Mouse (Mus musculus): ENCODE results near the gene Mex3d. TPM values are rescaled to one million over a fixed set of nuclear protein-coding genes. Genes with fewer than 3 reads are reported as not detected.

Gene Mex3d
- total and polyA plus RNA-seq, 2 experiments from 2014 or later, result 2.9 to 20.0 TPM

DNA sequence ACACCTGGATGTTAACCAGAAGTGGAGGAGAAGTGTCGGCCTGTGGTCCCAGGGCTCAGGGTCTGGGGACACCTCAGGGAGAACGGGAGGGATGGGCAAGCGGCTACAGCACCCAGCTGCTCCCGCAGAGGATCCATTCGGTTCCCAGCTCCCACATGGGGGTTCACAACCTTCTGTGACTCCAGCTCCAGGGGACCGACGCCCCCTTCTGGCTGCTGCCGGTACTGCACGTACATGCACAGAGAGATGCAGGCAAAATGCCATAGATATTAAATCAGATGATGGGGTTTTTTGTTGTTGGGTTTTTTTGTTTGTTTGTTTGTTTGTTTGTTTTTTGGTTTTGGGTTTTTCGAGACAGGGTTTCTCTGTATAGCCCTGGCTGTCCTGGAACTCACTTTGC is 9.7 kb downstream of the Mex3d start:
- H3K27me3 ChIP-seq (ENCODE audit: control insufficient read depth, insufficient read depth, low read length), result 0 out of 2 replicates have a peak, but pooled peaks cover 5% of the 10 kb centered on the region
- DNase-seq (ENCODE audit: low spot score) (no peak), ATAC-seq (ENCODE audit: insufficient read depth, low read depth) (no peak)
- no peak for TF ChIP-seq EP300 (IDR thresholded peaks at IDR 0.05; ENCODE audit: low read depth)
- peak; percentile 43 for TF ChIP-seq CTCF (IDR thresholded peaks at IDR 0.05; ENCODE audit: low read depth)
- H3K27ac ChIP-seq (ENCODE audit: low read depth), result no peak overlapping the region
- peaks cover 29% of the 10 kb centered on the region for H3K36me3 ChIP-seq (replicated peaks; ENCODE audit: control insufficient read depth, insufficient read depth, low read length)
- H3K9me3 ChIP-seq (replicated peaks; ENCODE audit: control insufficient read depth, low read length), result no peaks in the 10 kb centered on the region
- H3K4me2 ChIP-seq (ENCODE audit: low read depth, low read length), result no peak overlapping the region
- 40% methylated on average over 10 of the region's 10 CpGs for WGBS
- H3K4me1 ChIP-seq (ENCODE audit: control insufficient read depth, insufficient read depth), result no peaks in the 10 kb centered on the region
- H3K4me3 ChIP-seq (ENCODE audit: low read depth, low read length), result no peak overlapping the region
- no peak overlapping the region for H3K9ac ChIP-seq (replicated peaks; ENCODE audit: low read depth, low read length)

DNA sequence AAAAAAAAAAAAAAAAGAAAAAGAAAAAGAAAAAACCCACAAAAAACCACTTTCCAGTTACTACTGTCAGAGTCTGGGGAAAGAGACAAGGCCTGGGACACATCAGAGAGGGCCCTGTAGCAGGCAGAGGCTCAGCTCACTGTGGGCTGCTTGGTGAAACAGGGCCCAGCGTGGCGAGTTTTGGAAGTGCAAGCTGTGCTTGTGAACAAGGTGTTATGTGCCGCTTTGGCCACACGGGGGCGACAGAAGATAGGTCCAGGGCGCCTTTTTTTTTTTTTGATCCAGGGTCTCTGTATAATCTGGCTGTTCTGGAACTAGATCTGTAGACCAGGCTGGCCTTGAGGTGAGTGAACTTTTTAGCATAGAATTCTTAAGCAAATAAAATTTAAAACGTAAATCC is 11.3 kb downstream of the Mex3d start:
- ATAC-seq (ENCODE audit: insufficient read depth, low read depth) (peak; percentile 64; the same call in 1 of the 2 replicates), DNase-seq (ENCODE audit: low spot score) (peak; percentile 83)
- Histone ChIP-seq H3K27me3 (ENCODE audit: control insufficient read depth, insufficient read depth, low read length) (0 out of 2 replicates have a peak, but pooled peaks cover 5% of the 10 kb centered on the region), H3K4me1 (ENCODE audit: control insufficient read depth, insufficient read depth) (no peaks in the 10 kb centered on the region), H3K9ac (replicated peaks; ENCODE audit: low read depth, low read length) (no peak overlapping the region), H3K9me3 (replicated peaks; ENCODE audit: control insufficient read depth, low read length) (no peaks in the 10 kb centered on the region), H3K4me3 (ENCODE audit: low read depth, low read length) (no peak overlapping the region), H3K36me3 (replicated peaks; ENCODE audit: control insufficient read depth, insufficient read depth, low read length) (peaks cover 13% of the 10 kb centered on the region), H3K27ac (ENCODE audit: low read depth) (no peak overlapping the region), H3K4me2 (ENCODE audit: low read depth, low read length) (no peak overlapping the region)
- WGBS, result 3% methylated on average over 7 of the region's 7 CpGs
- TF ChIP-seq CTCF (IDR thresholded peaks at IDR 0.05; ENCODE audit: low read depth) (peak; percentile 91), EP300 (IDR thresholded peaks at IDR 0.05; ENCODE audit: low read depth) (no peak)

DNA sequence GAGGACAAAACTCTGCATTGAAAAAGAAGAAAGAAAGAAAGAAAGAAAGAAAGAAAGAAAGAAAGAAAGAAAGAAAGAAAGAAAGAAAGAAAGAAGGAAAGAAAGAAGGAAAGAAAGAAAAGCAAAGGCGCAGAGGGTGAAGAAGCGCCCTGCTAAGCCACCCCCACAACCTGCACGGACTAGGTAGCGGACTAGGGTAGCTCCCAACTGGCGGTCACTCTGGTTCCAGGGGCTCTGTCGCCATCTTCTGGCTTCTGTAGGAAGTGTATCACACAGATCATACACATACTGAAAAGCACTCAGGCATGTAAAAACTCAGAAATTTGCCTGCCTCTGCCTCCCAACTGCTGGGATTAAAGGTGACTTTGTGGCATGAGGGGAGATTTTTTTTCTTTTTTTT is 13.4 kb downstream of the Mex3d start:
- no peak for TF ChIP-seq EP300 (IDR thresholded peaks at IDR 0.05; ENCODE audit: low read depth)
- peak; percentile 62 for TF ChIP-seq CTCF (IDR thresholded peaks at IDR 0.05; ENCODE audit: low read depth)
- Histone ChIP-seq H3K9me3 (replicated peaks; ENCODE audit: control insufficient read depth, low read length) (no peaks in the 10 kb centered on the region), H3K4me1 (ENCODE audit: control insufficient read depth, insufficient read depth) (no peaks in the 10 kb centered on the region), H3K36me3 (replicated peaks; ENCODE audit: control insufficient read depth, insufficient read depth, low read length) (no peaks in the 10 kb centered on the region), H3K4me2 (ENCODE audit: low read depth, low read length) (no peak overlapping the region), H3K27ac (ENCODE audit: low read depth) (no peak overlapping the region), H3K4me3 (ENCODE audit: low read depth, low read length) (no peak overlapping the region), H3K27me3 (ENCODE audit: control insufficient read depth, insufficient read depth, low read length) (0 out of 2 replicates have a peak, but pooled peaks cover 5% of the 10 kb centered on the region), H3K9ac (replicated peaks; ENCODE audit: low read depth, low read length) (no peak overlapping the region)
- no peak; the same call in 1 of the 2 replicates for ATAC-seq (ENCODE audit: insufficient read depth, low read depth)
- no peak for DNase-seq (ENCODE audit: low spot score)
- WGBS, result 20% methylated on average over 6 of the region's 6 CpGs

DNA sequence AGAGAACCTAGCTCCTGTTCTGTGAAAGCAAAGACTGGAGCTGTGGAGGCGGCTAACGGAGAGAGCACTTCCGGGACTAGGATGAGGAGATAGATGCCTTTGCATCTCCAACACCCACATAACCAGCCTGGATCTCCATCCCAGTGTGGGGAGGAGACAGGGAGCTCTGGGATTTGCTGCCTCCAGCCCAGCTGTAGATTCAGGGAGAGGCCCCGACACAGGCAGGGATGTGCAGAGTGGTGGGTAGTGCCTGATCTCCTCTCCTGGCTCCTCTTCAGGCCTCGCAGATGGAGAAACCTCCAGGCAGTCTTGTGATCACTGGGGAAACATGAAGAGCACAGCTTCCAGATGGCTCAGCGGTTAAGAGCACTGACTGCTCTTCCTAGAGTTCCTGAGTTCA is 14.8 kb downstream of the Mex3d start:
- no peak overlapping the region for H3K4me2 ChIP-seq (ENCODE audit: low read depth, low read length)
- no peak for TF ChIP-seq EP300 (IDR thresholded peaks at IDR 0.05; ENCODE audit: low read depth)
- TF ChIP-seq CTCF (IDR thresholded peaks at IDR 0.05; ENCODE audit: low read depth), result no peak
- DNase-seq (ENCODE audit: low spot score) (no peak), ATAC-seq (ENCODE audit: insufficient read depth, low read depth) (no peak)
- H3K4me1 ChIP-seq (ENCODE audit: control insufficient read depth, insufficient read depth), result no peaks in the 10 kb centered on the region
- WGBS, result 70% methylated on average over 6 of the region's 6 CpGs
- no peaks in the 10 kb centered on the region for H3K36me3 ChIP-seq (replicated peaks; ENCODE audit: control insufficient read depth, insufficient read depth, low read length)
- H3K27me3 ChIP-seq (ENCODE audit: control insufficient read depth, insufficient read depth, low read length), result 0 out of 2 replicates have a peak, but pooled peaks cover 8% of the 10 kb centered on the region
- no peak overlapping the region for H3K27ac ChIP-seq (ENCODE audit: low read depth)
- H3K9me3 ChIP-seq (replicated peaks; ENCODE audit: control insufficient read depth, low read length), result no peaks in the 10 kb centered on the region
- H3K9ac ChIP-seq (replicated peaks; ENCODE audit: low read depth, low read length), result no peak overlapping the region
- H3K4me3 ChIP-seq (ENCODE audit: low read depth, low read length), result no peak overlapping the region

DNA sequence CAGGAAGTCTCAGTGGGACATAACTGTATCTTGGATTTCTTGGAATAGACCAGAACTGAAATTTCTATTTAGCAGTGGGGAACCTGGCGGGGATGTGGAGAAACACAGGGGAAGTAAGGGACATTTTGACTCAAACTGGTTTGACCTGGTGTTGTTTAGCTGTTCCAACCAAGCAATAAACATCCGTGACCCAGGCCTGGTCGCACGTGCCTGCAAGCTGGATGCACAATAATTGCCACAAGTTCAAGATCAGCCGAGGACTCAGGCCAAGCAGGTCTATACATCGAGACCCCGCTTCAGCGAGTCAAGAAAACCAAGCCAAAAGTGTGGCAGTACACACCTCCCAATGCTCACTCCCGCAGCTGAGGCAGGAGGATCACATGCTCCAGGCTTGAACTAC is 15.5 kb downstream of the Mex3d start:
- Histone ChIP-seq H3K36me3 (replicated peaks; ENCODE audit: control insufficient read depth, insufficient read depth, low read length) (no peaks in the 10 kb centered on the region), H3K4me3 (ENCODE audit: low read depth, low read length) (no peak overlapping the region), H3K27ac (ENCODE audit: low read depth) (no peak overlapping the region), H3K4me2 (ENCODE audit: low read depth, low read length) (no peak overlapping the region), H3K27me3 (ENCODE audit: control insufficient read depth, insufficient read depth, low read length) (0 out of 2 replicates have a peak, but pooled peaks cover 8% of the 10 kb centered on the region), H3K9ac (replicated peaks; ENCODE audit: low read depth, low read length) (no peak overlapping the region), H3K4me1 (ENCODE audit: control insufficient read depth, insufficient read depth) (no peaks in the 10 kb centered on the region), H3K9me3 (replicated peaks; ENCODE audit: control insufficient read depth, low read length) (no peaks in the 10 kb centered on the region)
- no peak for DNase-seq (ENCODE audit: low spot score)
- no peak for ATAC-seq (ENCODE audit: insufficient read depth, low read depth)
- 61% methylated on average over 9 of the region's 9 CpGs for WGBS
- TF ChIP-seq CTCF (IDR thresholded peaks at IDR 0.05; ENCODE audit: low read depth) (no peak), EP300 (IDR thresholded peaks at IDR 0.05; ENCODE audit: low read depth) (no peak)

DNA sequence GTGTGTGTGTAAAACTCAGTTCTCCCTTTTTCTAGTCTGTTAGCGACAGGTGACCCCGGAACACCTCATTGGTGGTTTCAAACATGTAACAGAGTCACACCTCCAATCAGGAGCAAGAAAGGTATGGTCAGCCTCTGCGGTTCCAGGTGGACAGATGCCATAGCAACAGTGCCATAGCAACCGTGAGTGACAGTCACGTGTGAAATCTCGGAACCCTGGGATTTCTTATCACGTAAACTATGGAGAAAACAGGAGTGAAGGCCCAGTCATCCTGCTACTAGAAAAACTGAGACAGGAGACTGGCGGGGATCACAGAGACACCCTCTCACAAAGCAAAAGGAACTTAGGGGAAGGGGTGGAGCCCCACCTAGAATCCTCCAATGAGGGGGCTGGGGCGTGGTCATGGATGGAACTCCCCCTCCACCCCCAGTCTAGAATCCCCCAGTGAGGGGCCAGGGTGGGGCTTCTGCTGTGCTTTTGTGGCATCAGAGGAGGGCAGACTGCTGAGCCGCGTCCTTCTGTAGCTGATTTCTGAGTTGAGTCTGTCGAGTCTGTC is 16.0 kb downstream of the Mex3d start:
- H3K4me2 ChIP-seq (ENCODE audit: low read depth, low read length), result no peak overlapping the region
- H3K27ac ChIP-seq (ENCODE audit: low read depth), result no peak overlapping the region
- H3K9ac ChIP-seq (replicated peaks; ENCODE audit: low read depth, low read length), result no peak overlapping the region
- DNase-seq (ENCODE audit: low spot score), result no peak
- no peak overlapping the region for H3K4me3 ChIP-seq (ENCODE audit: low read depth, low read length)
- H3K27me3 ChIP-seq (ENCODE audit: control insufficient read depth, insufficient read depth, low read length), result 0 out of 2 replicates have a peak, but pooled peaks cover 8% of the 10 kb centered on the region
- 7% methylated on average over 12 of the region's 12 CpGs for WGBS
- H3K36me3 ChIP-seq (replicated peaks; ENCODE audit: control insufficient read depth, insufficient read depth, low read length), result no peaks in the 10 kb centered on the region
- no peak for ATAC-seq (ENCODE audit: insufficient read depth, low read depth)
- H3K4me1 ChIP-seq (ENCODE audit: control insufficient read depth, insufficient read depth), result no peaks in the 10 kb centered on the region
- no peaks in the 10 kb centered on the region for H3K9me3 ChIP-seq (replicated peaks; ENCODE audit: control insufficient read depth, low read length)
- TF ChIP-seq EP300 (IDR thresholded peaks at IDR 0.05; ENCODE audit: low read depth), result no peak
- no peak for TF ChIP-seq CTCF (IDR thresholded peaks at IDR 0.05; ENCODE audit: low read depth)
